Mouse (Mus musculus): ENCODE results near the gene Atp6v1a.

DNA sequence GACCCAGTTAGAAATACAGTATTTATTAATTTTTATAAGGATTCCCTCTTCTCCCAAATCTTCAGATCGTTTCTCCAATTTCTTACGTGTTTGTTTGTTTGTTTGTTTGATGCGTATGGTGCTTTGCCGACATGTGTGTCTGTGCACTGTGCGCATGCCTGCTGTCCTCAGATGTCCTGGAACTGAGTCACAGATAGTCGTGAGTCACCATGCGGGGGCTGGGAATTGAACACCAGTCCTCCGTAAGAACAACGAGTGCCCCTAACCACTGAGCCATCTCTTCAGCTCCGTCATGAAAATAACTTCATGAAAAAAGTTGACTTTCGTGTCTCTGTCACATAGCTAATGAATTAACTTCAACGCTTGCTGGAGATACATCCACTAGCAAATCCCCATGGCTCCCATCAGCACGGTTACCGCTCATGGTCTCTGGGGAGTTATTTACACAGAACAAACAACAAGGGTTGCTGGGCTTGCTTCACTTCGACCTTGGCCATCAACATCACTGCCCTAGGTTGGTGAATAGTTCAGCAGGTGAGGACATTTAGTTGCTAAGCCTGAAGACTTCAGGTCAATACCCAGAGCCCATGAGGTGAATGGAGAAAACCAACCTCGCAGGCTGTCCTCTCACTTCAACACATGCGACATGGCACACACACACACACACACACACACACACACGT, 78.8 kb downstream of the Atp6v1a start:
- TF ChIP-seq CTCF (IDR thresholded peaks at IDR 0.05; ENCODE audit: low read depth) (no peak), EP300 (IDR thresholded peaks at IDR 0.05; ENCODE audit: low read depth) (peak; percentile 60; the same call in 1 of the 2 replicates)
